Mouse (Mus musculus) megakaryocyte, embryonic 14.5 days (primary cell): ENCODE results near the gene Crp.

Source experiments
- FLI1 ChIP-seq: IDR thresholded peaks from 2 replicates; pipeline ENCODE4 v1.6.1; 2012; ENCODE audit warnings: low read length, inconsistent platforms, mixed read lengths
- GATA1 ChIP-seq: IDR thresholded peaks from 3 replicates; pipeline ENCODE4 v1.6.1; 2012; ENCODE audit warnings: mixed read lengths, low read length, inconsistent platforms, borderline replicate concordance

- TF ChIP-seq GATA1 (no peak), FLI1 (no peak)
Measured at GRCm38 (mm10) chr1:172701901-172702300, 4.0 kb downstream of the Crp start.
